Mouse (Mus musculus) cerebellum, adult 18-20 months (tissue): ENCODE data around the gene Olfr403.
"Not testable (repeated sequence)": the region's sequence is repeated elsewhere in the genome, so short reads cannot be mapped to it uniquely, and the experiment has no call there.

Source experiments
- DNase-seq, 2 experiments: peaks; one replicate each; pipeline ENCODE4 v3.0.0; 2021

Olfr403 gene

DNA sequence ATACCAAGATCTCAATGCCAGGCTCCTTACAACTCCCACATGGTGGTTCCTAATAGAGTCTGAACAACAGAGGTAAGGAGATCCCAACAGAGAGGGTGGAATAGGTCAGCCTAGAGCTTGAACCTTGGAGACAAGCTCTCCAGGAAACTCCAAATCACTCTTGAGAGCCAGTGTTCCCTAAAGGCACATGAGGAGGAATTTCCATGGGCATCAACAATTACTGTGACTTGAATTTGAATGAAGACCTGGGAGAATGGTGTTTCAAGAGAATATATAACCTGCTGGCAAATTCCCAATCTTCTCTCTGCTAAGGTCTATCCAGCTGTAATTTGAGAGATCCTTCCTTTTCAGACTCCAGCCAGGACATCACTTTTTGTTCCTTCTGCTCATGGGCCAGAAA lies at the start of gene Olfr403:
Gene Olfr403, plus strand, starts transcription at position 301 of the 400 bp plus-strand sequence.
- no peak for DNase-seq

DNA sequence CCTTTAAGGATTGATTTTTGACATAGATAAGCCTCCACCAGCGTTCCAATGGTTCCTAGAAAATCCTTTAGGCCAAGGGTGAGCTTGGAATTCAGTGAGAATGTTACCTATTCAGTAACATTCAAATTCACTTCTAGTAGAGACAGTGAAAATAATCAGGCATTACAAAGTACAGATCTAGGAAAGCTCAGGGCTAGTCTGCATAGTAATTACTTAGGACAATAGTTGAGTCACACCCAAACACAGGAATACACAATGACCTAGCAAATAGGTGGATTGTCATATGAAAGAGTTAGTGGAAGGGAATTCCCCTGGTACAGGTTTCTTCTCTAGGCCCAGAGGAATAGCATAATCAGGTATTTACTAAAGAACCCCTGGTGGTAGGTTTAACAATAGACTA lies 46.0 kb upstream of the Olfr403 start:
- DNase-seq, result not testable (repeated sequence)

DNA sequence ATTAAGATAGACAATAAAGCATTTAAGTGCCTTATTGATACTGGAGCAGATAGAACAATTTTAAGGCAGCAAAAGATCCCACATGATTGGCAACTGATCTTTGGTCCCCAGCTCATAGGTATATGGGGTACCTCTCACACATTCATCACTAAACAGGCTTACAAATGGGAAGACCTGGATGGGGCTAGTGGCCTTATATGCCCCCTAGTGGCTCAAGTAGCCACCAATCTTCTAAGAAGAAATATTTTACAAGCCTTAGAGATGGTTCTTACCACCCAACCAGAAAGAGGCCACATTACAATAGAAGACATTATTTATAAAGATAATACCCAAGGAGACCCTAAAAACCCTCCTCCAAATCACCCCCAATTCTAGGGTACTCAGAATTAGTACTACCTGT lies 40.2 kb upstream of the Olfr403 start:
- DNase-seq, result no peak

DNA sequence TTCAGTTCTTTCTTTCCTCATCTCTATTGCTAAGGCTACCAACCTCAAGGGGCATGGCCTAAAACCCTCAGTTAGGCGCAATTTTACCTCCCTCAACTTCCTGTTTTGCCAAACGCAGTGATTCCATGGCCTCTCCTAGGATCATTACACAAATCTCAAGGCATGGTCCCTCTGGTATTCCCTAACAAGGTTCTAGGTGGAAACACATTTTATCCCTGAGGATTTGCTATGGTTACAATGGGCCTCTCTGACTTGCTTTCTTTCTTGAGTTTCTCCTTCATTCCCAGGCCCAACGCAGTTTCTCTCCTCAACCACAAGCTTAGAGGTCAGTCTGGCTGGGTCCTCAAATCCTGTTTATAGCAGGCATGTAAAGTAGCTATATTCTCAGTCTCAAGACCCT lies 32.8 kb upstream of the Olfr403 start, which contains the start of gene Olfr402:
Gene Olfr402, plus strand, starts transcription at position 301 of the 400 bp plus-strand sequence.
- DNase-seq, result no peak

DNA sequence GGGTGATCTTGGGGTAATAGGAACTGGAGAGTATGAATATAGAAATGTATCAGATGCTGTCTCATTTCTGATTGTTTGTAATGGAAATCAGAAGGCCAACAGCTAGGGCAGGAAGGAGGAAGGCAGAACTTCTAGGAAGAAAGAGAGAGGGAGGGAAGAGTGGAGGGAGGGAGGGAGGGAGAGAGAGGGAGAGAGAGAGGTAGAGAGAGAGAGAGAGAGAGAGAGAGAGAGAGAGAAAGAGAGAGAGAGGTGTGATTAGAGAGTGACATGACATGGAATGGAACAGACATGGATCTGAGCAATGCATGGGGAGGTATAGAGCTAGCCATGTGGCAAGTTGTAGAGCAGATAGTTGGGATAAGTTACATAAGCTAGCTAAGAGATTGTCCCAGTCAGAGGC lies 17.3 kb upstream of the Olfr403 start:
- DNase-seq, result no peak

DNA sequence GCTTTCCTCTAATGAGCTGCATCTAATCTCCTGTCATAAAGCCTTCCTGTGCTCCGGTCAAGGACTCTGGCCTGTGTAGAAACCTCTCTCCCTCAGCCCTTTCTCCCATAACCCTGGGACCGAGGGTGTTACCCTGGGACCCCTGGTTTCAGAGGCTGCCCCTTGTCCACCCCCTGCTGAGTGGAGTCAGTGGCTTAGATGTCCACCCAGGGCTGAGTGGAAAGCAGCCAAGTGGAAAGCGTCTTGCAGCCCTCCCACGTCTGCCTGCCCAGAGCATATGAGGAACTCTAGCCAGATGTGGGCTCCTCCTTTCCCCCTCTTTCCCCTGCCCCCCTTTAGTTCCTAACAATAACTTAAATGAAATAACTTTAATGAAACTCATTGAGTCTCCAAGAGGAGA lies 2.9 kb upstream of the Olfr403 start:
- no peak for DNase-seq

DNA sequence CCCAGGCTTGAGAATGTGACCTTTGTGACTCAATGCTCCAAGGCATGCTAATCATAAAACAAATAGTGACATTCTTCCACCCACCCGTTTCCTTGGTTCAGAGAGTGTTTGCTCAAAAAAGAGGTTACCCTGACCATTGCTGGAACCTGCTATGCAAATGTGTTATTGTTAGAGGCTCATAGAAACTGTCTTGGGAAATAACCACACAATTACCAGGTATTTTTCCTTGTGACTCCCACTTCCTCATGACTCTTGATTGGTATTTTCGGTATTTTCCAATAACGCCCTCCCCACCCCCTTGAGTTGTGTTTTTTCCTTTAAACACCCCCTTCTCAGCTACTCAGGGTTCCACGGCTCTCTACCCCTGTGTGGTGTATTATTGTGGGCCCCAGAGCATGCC lies 2.3 kb upstream of the Olfr403 start:
- no peak for DNase-seq

DNA sequence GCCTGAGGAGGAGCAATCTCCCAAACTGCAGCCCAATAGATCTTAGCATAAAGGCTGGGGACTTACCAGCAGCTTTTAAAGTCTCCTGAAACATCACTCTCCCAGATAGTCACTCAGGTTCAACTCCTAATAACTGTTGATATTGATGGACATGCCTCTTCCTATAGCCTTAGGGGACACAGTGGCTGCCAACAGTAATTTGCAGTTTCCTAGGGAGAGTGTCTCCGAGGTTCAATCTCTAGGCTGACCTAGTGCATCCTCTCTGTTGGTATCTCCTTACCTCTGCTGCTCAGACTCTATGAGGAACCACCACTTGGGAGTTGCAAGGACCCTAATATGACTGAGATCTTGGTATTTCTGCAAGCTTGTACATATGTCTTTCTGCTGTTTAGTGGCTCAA lies 25.2 kb downstream of the Olfr403 start, which contains the start of gene Olfr43:
Gene Olfr43, minus strand, starts transcription at position 101 of the 400 bp plus-strand sequence.
- no peak for DNase-seq

DNA sequence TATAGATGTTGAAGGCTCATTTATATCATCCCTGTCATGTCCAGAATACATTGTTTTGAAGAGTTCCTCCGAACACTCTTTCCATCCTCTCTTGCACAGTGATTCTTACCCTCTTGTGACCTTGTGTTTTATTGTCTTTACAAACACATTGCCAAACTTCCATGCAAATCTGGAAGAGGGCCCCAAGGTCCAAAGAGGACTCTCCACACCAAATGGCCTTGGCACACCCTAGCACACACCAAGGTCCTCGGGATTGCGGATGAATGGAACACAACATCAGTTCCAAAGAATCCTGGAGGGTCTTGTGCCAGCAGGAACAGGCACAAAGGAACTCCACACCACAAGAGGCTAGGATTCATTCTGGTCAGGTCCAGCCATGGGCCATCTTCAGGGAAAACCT lies 55.2 kb downstream of the Olfr403 start:
- DNase-seq, result no peak
